In the genomic region with DNA sequence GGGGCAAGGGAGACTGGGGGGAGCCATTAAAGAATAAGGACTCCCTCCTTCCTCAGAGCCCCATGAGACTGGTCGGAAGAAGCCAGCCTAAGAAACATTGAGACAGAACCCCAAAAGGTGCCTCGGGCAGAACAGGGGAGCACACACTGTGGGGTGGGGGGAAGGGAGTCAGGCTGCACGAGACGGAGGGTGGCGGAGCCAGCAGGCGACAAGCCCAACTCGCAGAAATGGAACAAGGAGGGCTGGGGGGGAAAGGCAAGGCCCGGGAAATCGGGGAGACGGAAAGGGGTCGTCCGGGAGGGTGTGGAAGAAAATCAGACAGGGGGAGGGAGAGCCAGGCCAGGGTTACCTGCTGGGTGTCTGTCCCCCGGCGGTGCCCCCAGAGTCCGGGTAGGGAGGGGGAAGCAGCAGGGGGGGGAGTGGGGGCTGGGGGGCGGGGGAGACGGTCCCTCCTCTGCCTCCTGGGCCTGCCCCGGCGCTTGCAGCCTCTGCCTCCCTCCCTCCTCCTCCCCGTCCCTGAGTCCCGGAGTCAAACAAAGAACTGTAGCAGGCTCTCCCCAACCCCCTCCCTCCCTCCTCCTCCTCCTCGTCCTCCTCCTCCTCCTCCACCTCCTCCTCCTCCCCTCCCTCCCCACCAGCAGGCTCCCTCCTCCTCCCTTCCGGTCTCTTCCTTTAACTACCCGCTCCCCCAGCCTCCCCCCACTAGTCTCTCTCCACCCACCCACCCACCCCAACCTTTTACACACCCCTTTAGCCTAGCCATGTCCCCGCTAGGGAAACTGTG, we compare ENCODE assay signal across 8 mouse cellular contexts. TPM values are rescaled to one million over a fixed set of nuclear protein-coding genes. Genes with fewer than 3 reads are reported as not detected.
DNase-seq lines count a peak whose midpoint lies in the region; ATAC-seq and TF ChIP-seq lines count a peak whose summit lies in the region.

No protein-coding gene starts in this region.

- peak in 1 of 2 experiments; percentile 39 for DNase-seq in layer of hippocampus, adult 2 months (ENCODE audit: low spot score in 2 of 2)
- no peak for DNase-seq in layer of hippocampus, adult 11-12 months (ENCODE audit: low spot score)
- DNase-seq in adrenal gland, postnatal 14 days: peak; percentile 80
- peak; percentile 88 for DNase-seq in forebrain, embryonic 10.5 days (ENCODE audit: extremely low spot score, low spot score)
- DNase-seq in hindbrain, postnatal 0 days (ENCODE audit: low spot score): peak; percentile 80
- DNase-seq in c-Kit-positive CD71-positive TER-119-positive erythroid progenitor cells, embryonic 14.5 days (ENCODE audit: low spot score): no peak

- peaks cover 100% of the 10 kb centered on the region for H3K4me1 ChIP-seq in forebrain, embryonic 10.5 days
- peaks cover 46% of the 10 kb centered on the region for H3K4me1 ChIP-seq in hindbrain, postnatal 0 days (ENCODE audit: insufficient read depth, low read length)
- H3K4me1 ChIP-seq in liver, embryonic 12.5 days: peaks cover 95% of the 10 kb centered on the region
- H3K4me1 ChIP-seq in neural tube, embryonic 13.5 days (replicated peaks): peaks cover 78% of the 10 kb centered on the region

- no peaks in the 10 kb centered on the region for H3K9me3 ChIP-seq in forebrain, embryonic 10.5 days
- H3K9me3 ChIP-seq in hindbrain, postnatal 0 days (ENCODE audit: low read length): no peaks in the 10 kb centered on the region
- no peaks in the 10 kb centered on the region for H3K9me3 ChIP-seq in liver, embryonic 12.5 days (replicated peaks)
- no peaks in the 10 kb centered on the region for H3K9me3 ChIP-seq in neural tube, embryonic 13.5 days

- peak overlapping the region; percentile 98 for H3K4me2 ChIP-seq in hindbrain, postnatal 0 days (ENCODE audit: low read depth, low read length)
- peak overlapping the region; percentile 100 for H3K4me2 ChIP-seq in liver, embryonic 12.5 days
- H3K4me2 ChIP-seq in neural tube, embryonic 13.5 days: peak overlapping the region; percentile 96

- H3K27me3 ChIP-seq in forebrain, embryonic 10.5 days (ENCODE audit: poor library complexity, severe bottlenecking): peaks cover 9% of the 10 kb centered on the region
- H3K27me3 ChIP-seq in hindbrain, postnatal 0 days (ENCODE audit: insufficient read depth, low read length): no peaks in the 10 kb centered on the region
- peaks cover 22% of the 10 kb centered on the region for H3K27me3 ChIP-seq in liver, embryonic 12.5 days (replicated peaks)
- H3K27me3 ChIP-seq in neural tube, embryonic 13.5 days: peaks cover 5% of the 10 kb centered on the region

- peak overlapping the region; percentile 60 for H3K4me3 ChIP-seq in layer of hippocampus, adult 2 months
- peak overlapping the region; percentile 79 for H3K4me3 ChIP-seq in forebrain, embryonic 10.5 days
- peak overlapping the region; percentile 67 for H3K4me3 ChIP-seq in hindbrain, postnatal 0 days (ENCODE audit: low read length)
- peak overlapping the region; percentile 60 for H3K4me3 ChIP-seq in liver, embryonic 12.5 days
- H3K4me3 ChIP-seq in neural tube, embryonic 13.5 days: peak overlapping the region; percentile 90

- peak; percentile 8; the same call in 1 of the 2 replicates for ATAC-seq in hindbrain, postnatal 0 days
- ATAC-seq in liver, embryonic 12.5 days: no peak
- ATAC-seq in neural tube, embryonic 13.5 days (ENCODE audit: low read depth): peak; percentile 16

- under 1% methylated on average over 16 of the region's 25 CpGs for WGBS in forebrain, embryonic 10.5 days
- WGBS in hindbrain, postnatal 0 days: under 1% methylated on average over 14 of the region's 25 CpGs
- 3% methylated on average over 17 of the region's 25 CpGs for WGBS in liver, embryonic 12.5 days (ENCODE audit: insufficient replicate concordance)
- 0% methylated on average over 10 of the region's 25 CpGs for WGBS in neural tube, embryonic 13.5 days

- H3K9ac ChIP-seq in hindbrain, postnatal 0 days (replicated peaks; ENCODE audit: low read length): peak overlapping the region; percentile 88
- H3K9ac ChIP-seq in liver, embryonic 12.5 days: peak overlapping the region; percentile 69
- H3K9ac ChIP-seq in neural tube, embryonic 13.5 days: peak overlapping the region; percentile 100

- no peak for TF ChIP-seq CTCF in layer of hippocampus, adult 2 months (conservative IDR thresholded peaks at IDR 0.05)
- TF ChIP-seq CTCF in hindbrain, postnatal 0 days (IDR thresholded peaks at IDR 0.05; ENCODE audit: low read depth): no peak

- peak overlapping the region; percentile 99 for H3K27ac ChIP-seq in layer of hippocampus, adult 2 months
- H3K27ac ChIP-seq in forebrain, embryonic 10.5 days: peak overlapping the region; percentile 99
- H3K27ac ChIP-seq in hindbrain, postnatal 0 days: peak overlapping the region; percentile 99
- peak overlapping the region; percentile 79 for H3K27ac ChIP-seq in liver, embryonic 12.5 days
- H3K27ac ChIP-seq in neural tube, embryonic 13.5 days (replicated peaks): peak overlapping the region; percentile 100

- H3K36me3 ChIP-seq in forebrain, embryonic 10.5 days (replicated peaks): peaks cover 28% of the 10 kb centered on the region
- H3K36me3 ChIP-seq in hindbrain, postnatal 0 days (ENCODE audit: insufficient read depth, low read length): no peaks in the 10 kb centered on the region
- H3K36me3 ChIP-seq in liver, embryonic 12.5 days: no peaks in the 10 kb centered on the region
- H3K36me3 ChIP-seq in neural tube, embryonic 13.5 days: peaks cover 18% of the 10 kb centered on the region

RNA-seq across cellular contexts. Expression of a gene that starts 2.4 kb away (rescaled TPM):
- 10 to 100 TPM; 34.3 to 40.9 TPM for total RNA-seq in layer of hippocampus, adult 2 months (2021)
- 53.7 and 61.3 TPM in 2 replicates for total RNA-seq in adrenal gland, postnatal 14 days (2021)
- 31.7 TPM in 2 replicates for polyA plus RNA-seq in forebrain, embryonic 10.5 days (2016; fragmentation: Nextera tagmentation; extraction: Ambion mirVana)
- total RNA-seq in hindbrain, postnatal 0 days (2014; rRNA removed): 8.0 and 10.5 TPM in 2 replicates
- polyA plus RNA-seq in hindbrain, postnatal 0 days (2015; fragmentation: Nextera tagmentation; extraction: Ambion mirVana): 20.5 and 22.3 TPM in 2 replicates
- polyA plus RNA-seq in liver, embryonic 12.5 days (2016; fragmentation: Nextera tagmentation; extraction: Ambion mirVana): 7.1 and 7.5 TPM in 2 replicates
- polyA plus RNA-seq in neural tube, embryonic 13.5 days (2015; fragmentation: Nextera tagmentation; extraction: Ambion mirVana): 44.8 and 47.4 TPM in 2 replicates

RNA-seq across cellular contexts. Expression of a gene that starts 17.8 kb away (rescaled TPM):
- 1 to 10 TPM; 2.6 to 5.0 TPM for total RNA-seq in layer of hippocampus, adult 2 months (2021)
- total RNA-seq in adrenal gland, postnatal 14 days (2021): 29.5 and 30.2 TPM in 2 replicates
- 23.3 and 23.4 TPM in 2 replicates for polyA plus RNA-seq in forebrain, embryonic 10.5 days (2016; fragmentation: Nextera tagmentation; extraction: Ambion mirVana)
- total RNA-seq in hindbrain, postnatal 0 days (2014; rRNA removed): 3.8 and 4.3 TPM in 2 replicates
- 8.7 and 9.5 TPM in 2 replicates for polyA plus RNA-seq in hindbrain, postnatal 0 days (2015; fragmentation: Nextera tagmentation; extraction: Ambion mirVana)
- 14.4 and 15.4 TPM in 2 replicates for polyA plus RNA-seq in liver, embryonic 12.5 days (2016; fragmentation: Nextera tagmentation; extraction: Ambion mirVana)
- 7.8 and 8.4 TPM in 2 replicates for polyA plus RNA-seq in neural tube, embryonic 13.5 days (2015; fragmentation: Nextera tagmentation; extraction: Ambion mirVana)

RNA-seq across cellular contexts. Expression of a gene that starts 20.4 kb away (rescaled TPM):
- 10 to 100 TPM; 43.6 to 45.0 TPM for total RNA-seq in layer of hippocampus, adult 2 months (2021)
- 34.2 and 42.6 TPM in 2 replicates for total RNA-seq in adrenal gland, postnatal 14 days (2021)
- 47.3 and 54.6 TPM in 2 replicates for polyA plus RNA-seq in forebrain, embryonic 10.5 days (2016; fragmentation: Nextera tagmentation; extraction: Ambion mirVana)
- total RNA-seq in hindbrain, postnatal 0 days (2014; rRNA removed): 21.8 and 26.9 TPM in 2 replicates
- polyA plus RNA-seq in hindbrain, postnatal 0 days (2015; fragmentation: Nextera tagmentation; extraction: Ambion mirVana): 18.5 and 22.2 TPM in 2 replicates
- polyA plus RNA-seq in liver, embryonic 12.5 days (2016; fragmentation: Nextera tagmentation; extraction: Ambion mirVana): 15.1 and 15.7 TPM in 2 replicates
- polyA plus RNA-seq in neural tube, embryonic 13.5 days (2015; fragmentation: Nextera tagmentation; extraction: Ambion mirVana): 36.2 and 39.2 TPM in 2 replicates

RNA-seq across cellular contexts. Expression of a gene that starts 20.6 kb away (rescaled TPM):
- 100 to 1,000 TPM; 109 to 127 TPM for total RNA-seq in layer of hippocampus, adult 2 months (2021)
- total RNA-seq in adrenal gland, postnatal 14 days (2021): 124 and 137 TPM in 2 replicates
- 131 and 136 TPM in 2 replicates for polyA plus RNA-seq in forebrain, embryonic 10.5 days (2016; fragmentation: Nextera tagmentation; extraction: Ambion mirVana)
- total RNA-seq in hindbrain, postnatal 0 days (2014; rRNA removed): 77.1 and 99.0 TPM in 2 replicates
- 162 and 163 TPM in 2 replicates for polyA plus RNA-seq in hindbrain, postnatal 0 days (2015; fragmentation: Nextera tagmentation; extraction: Ambion mirVana)
- polyA plus RNA-seq in liver, embryonic 12.5 days (2016; fragmentation: Nextera tagmentation; extraction: Ambion mirVana): 111 and 119 TPM in 2 replicates
- 112 and 117 TPM in 2 replicates for polyA plus RNA-seq in neural tube, embryonic 13.5 days (2015; fragmentation: Nextera tagmentation; extraction: Ambion mirVana)

RNA-seq across cellular contexts. Expression of a gene that starts 46.7 kb away (rescaled TPM):
- total RNA-seq in layer of hippocampus, adult 2 months (2021): 100 to 1,000 TPM; 541 to 561 TPM
- total RNA-seq in adrenal gland, postnatal 14 days (2021): 109 and 118 TPM in 2 replicates
- 40.7 and 44.9 TPM in 2 replicates for polyA plus RNA-seq in forebrain, embryonic 10.5 days (2016; fragmentation: Nextera tagmentation; extraction: Ambion mirVana)
- total RNA-seq in hindbrain, postnatal 0 days (2014; rRNA removed): 252 and 255 TPM in 2 replicates
- 46.6 and 49.7 TPM in 2 replicates for polyA plus RNA-seq in hindbrain, postnatal 0 days (2015; fragmentation: Nextera tagmentation; extraction: Ambion mirVana)
- polyA plus RNA-seq in liver, embryonic 12.5 days (2016; fragmentation: Nextera tagmentation; extraction: Ambion mirVana): 4.7 and 6.4 TPM in 2 replicates
- polyA plus RNA-seq in neural tube, embryonic 13.5 days (2015; fragmentation: Nextera tagmentation; extraction: Ambion mirVana): 82.3 and 84.6 TPM in 2 replicates

Comparison
In these comparisons a context has a peak if more than half of its experiments do, and no peak if none do; other contexts are left out.
1. DNase-seq: peak in adrenal gland, postnatal 14 days (single experiment), forebrain, embryonic 10.5 days (single experiment) and hindbrain, postnatal 0 days (single experiment); none in layer of hippocampus, adult 11-12 months (single experiment) and c-Kit-positive CD71-positive TER-119-positive erythroid progenitor cells, embryonic 14.5 days (single experiment).
2. Peak in every context shown above with its lines, with median percentiles within 50 percentile points of each other: H3K27ac ChIP-seq, H3K4me3 ChIP-seq, H3K4me2 ChIP-seq and H3K9ac ChIP-seq.